In genomic region chr14:76489128-76489527, GRCm38 (mm10) we compare ENCODE assay signal across 11 mouse cellular contexts.
DNase-seq lines count a peak whose midpoint lies in the region; ATAC-seq lines count a peak whose summit lies in the region.
"Had no signal": no experiment of that assay in that cellular context is flagged by ENCODE, and none has a peak within 500 bp of the region (broad histone marks: within the 10 kb centered on the region; RNA-seq: fewer than 3 reads in every experiment).

No protein-coding gene starts in this region.

- H3K9me3 ChIP-seq in neural tube, embryonic 13.5 days: no peaks in the 10 kb centered on the region
- no peaks in the 10 kb centered on the region for H3K9me3 ChIP-seq in limb, embryonic 11.5 days (ENCODE audit: control insufficient read depth, low read length)
- H3K9me3 ChIP-seq: heart, embryonic 15.5 days had no signal

- 54% methylated on average over 2 of the region's 2 CpGs for WGBS in neural tube, embryonic 13.5 days
- WGBS in limb, embryonic 11.5 days: 81% methylated on average over 2 of the region's 2 CpGs

- H3K27ac ChIP-seq in neural tube, embryonic 13.5 days (replicated peaks): peak overlapping the region; percentile 49; the same call in 1 of the 2 replicates
- H3K27ac ChIP-seq in limb, embryonic 11.5 days (replicated peaks; ENCODE audit: low read depth, low read length): peak overlapping the region; percentile 37
- H3K27ac ChIP-seq: heart, embryonic 15.5 days had no signal

- H3K36me3 ChIP-seq in neural tube, embryonic 13.5 days: peaks cover 5% of the 10 kb centered on the region
- no peaks in the 10 kb centered on the region; the same call in 1 of the 2 replicates for H3K36me3 ChIP-seq in limb, embryonic 11.5 days (ENCODE audit: control insufficient read depth, insufficient read depth, low read length)
- H3K36me3 ChIP-seq: heart, embryonic 15.5 days had no signal

- no peak overlapping the region for H3K4me3 ChIP-seq in neural tube, embryonic 13.5 days
- H3K4me3 ChIP-seq in limb, embryonic 11.5 days (ENCODE audit: low read depth, low read length): no peak overlapping the region
- H3K4me3 ChIP-seq: heart, embryonic 15.5 days had no signal

- peak; percentile 32 for ATAC-seq in frontal cortex, adult (ENCODE audit: low TSS enrichment)
- peak; percentile 87 for ATAC-seq in neural tube, embryonic 13.5 days (ENCODE audit: low read depth)
- no peak for ATAC-seq in limb, embryonic 11.5 days (ENCODE audit: insufficient number of reproducible peaks, low FRiP score, low TSS enrichment, low read depth)
- ATAC-seq: Patski had no signal

- H3K4me2 ChIP-seq in neural tube, embryonic 13.5 days: no peak overlapping the region
- H3K4me2 ChIP-seq in limb, embryonic 11.5 days (ENCODE audit: low read depth, severe bottlenecking): no peak overlapping the region
- H3K4me2 ChIP-seq: heart, embryonic 15.5 days had no signal

- H3K27me3 ChIP-seq in neural tube, embryonic 13.5 days: no peaks in the 10 kb centered on the region
- no peaks in the 10 kb centered on the region for H3K27me3 ChIP-seq in limb, embryonic 11.5 days (ENCODE audit: control insufficient read depth, insufficient read depth, low read length)
- H3K27me3 ChIP-seq: heart, embryonic 15.5 days; Patski had no signal

- peaks cover 22% of the 10 kb centered on the region for H3K4me1 ChIP-seq in neural tube, embryonic 13.5 days (replicated peaks)
- peaks cover 25% of the 10 kb centered on the region for H3K4me1 ChIP-seq in limb, embryonic 11.5 days (ENCODE audit: control insufficient read depth, insufficient read depth, low read length)
- H3K4me1 ChIP-seq: heart, embryonic 15.5 days had no signal

- no peak overlapping the region for H3K9ac ChIP-seq in neural tube, embryonic 13.5 days
- H3K9ac ChIP-seq in limb, embryonic 11.5 days (ENCODE audit: low read length): no peak overlapping the region
- H3K9ac ChIP-seq: heart, embryonic 15.5 days had no signal

- no peak for DNase-seq in frontal cortex, postnatal 14 days (ENCODE audit: low spot score in 2 of 2)
- DNase-seq in neural tube, embryonic 10.5 days (ENCODE audit: extremely low spot score, low spot score): no peak
- no peak for DNase-seq in limb, embryonic 11.5 days (ENCODE audit: low spot score)
- no peak for DNase-seq in adrenal gland, postnatal 25 days
- DNase-seq in right cerebral cortex, adult 18-20 months: no peak
- no peak for DNase-seq in urinary bladder, postnatal 36 days (ENCODE audit: low spot score in 2 of 2)
- DNase-seq: kidney, postnatal 10 days had no signal
